Comparison of ENCODE assay signal across 30 mouse cellular contexts in the genomic region with DNA sequence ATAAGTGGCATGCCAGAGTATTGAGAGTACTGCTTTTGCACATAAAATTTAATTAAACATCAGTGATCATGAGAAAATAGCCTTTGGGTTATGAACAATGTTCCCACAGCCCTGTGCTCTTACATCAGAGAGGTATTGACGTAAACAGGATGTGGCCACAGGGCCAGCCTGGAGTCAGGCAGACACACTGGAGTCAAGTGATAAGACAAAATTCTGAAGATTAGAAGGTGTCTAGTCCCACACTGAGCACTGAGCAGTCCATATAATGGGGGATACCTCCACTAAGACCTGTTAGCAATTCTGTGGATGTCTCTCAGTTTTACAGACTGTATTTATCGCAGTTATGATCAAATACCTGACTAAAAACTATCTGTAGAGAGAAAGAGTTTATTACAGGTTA. TPM values are rescaled to one million over a fixed set of nuclear protein-coding genes. Genes with fewer than 3 reads are reported as not detected.
"Had no signal": no experiment of that assay in that cellular context is flagged by ENCODE, and none has a peak within 500 bp of the region (broad histone marks: within the 10 kb centered on the region; RNA-seq: fewer than 3 reads in every experiment).

No protein-coding gene starts in this region.

RNA-seq across cellular contexts. Expression of a gene that starts 55.1 kb away (rescaled TPM):
- total RNA-seq: forebrain, postnatal 0 days; gastrocnemius, adult 18-20 months; gastrocnemius, adult 2 months; gastrocnemius, adult 8-10 months; gastrocnemius, postnatal 10 days; gastrocnemius, postnatal 14 days; gastrocnemius, postnatal 25 days; gastrocnemius, postnatal 36 days; gastrocnemius, postnatal 4 days; granulocyte monocyte progenitor cell, adult 5-6 weeks; heart, adult 18-20 months; heart, adult 2 months; heart, adult 8-10 months had no signal
- polyA plus RNA-seq: cortical plate, adult 2 months; embryonic facial prominence, embryonic 10.5 days; embryonic facial prominence, embryonic 11.5 days; embryonic facial prominence, embryonic 12.5 days; embryonic facial prominence, embryonic 13.5 days; embryonic facial prominence, embryonic 14.5 days; embryonic facial prominence, embryonic 15.5 days; erythroblast, embryonic 14.5 days; forebrain, embryonic 10.5 days; forebrain, embryonic 11.5 days; forebrain, embryonic 12.5 days; forebrain, embryonic 13.5 days; forebrain, embryonic 14.5 days; forebrain, embryonic 15.5 days; forebrain, embryonic 16.5 days; forebrain, postnatal 0 days; frontal cortex, adult 2 months; gonadal fat pad, adult 2 months; heart, adult 2 months had no signal
